Mouse (Mus musculus) kidney, adult 8-10 months (tissue): Measurements from ENCODE around the gene Tmem147.

Source experiments
- DNase-seq, 2 experiments: peaks; one replicate each; pipeline ENCODE4 v3.0.0; 2022

Tmem147 gene

DNA sequence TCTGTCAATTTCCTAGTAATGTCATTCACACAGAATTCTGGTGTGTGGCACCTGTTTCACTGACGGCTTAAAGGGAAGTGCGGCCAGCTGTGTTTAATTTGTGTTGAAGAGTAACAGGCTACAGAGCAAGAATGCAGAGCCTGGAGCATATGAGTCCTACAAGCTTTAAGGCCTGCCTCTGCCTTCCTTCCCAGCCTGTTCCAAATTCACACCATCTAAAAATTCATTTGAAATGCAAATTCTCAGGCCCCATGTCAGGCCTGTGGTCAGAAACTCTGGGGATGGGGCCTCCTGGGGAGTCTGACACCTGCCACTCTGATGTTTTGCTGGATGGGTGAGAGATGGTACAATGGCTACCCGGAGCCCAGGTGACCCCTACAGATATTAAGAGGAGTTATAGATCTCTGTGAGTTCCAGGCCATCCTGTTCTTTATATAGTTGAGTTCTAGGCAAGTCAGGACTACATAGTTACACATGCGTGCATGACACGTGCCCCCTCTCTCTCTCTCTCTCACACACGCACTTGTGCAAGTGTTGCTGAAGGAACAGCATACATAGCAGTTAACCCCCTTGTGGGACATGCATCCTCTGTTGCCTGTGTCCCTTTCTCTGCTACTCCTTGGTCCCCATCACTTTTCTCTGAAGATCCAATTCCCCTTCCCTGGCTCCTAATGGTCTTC is 5.9 kb downstream of the Tmem147 start:
- no peak for DNase-seq

DNA sequence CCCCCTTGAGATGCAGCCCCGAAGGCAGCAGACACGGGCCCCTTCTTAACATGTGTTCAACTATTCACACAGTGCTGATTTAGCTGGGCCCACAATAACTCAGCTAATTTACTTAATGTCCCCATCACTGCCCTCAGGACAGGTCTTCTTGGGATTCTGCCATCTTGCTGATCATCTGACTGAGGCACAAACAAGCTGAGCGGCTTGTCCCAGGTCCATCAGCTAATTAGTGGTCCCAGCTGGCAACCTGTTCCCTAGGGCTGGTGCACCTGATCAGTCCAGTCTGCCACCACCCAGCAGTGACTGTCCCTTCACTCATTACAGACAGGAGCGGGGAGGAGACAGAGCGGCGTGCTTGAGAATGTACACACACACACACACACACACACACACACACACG is 8.1 kb downstream of the Tmem147 start:
- no peak for DNase-seq

DNA sequence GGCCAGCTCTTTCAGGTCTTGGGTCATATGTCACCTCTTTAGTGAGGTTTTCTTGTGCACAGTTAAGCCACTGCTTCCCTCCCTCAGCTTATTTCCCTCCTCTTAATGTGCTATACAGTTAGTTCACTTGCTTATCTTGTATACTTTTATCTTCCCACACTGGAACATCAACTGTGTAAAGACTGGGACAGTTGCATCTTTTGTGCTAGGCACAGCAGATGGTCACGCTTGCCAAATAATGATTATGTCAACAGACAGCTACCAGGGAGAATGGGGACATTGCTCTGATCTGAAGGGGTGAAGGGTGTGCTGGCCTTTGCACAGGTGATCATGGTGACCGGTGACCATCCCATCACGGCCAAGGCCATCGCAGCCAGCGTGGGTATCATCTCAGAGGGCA is 9.7 kb downstream of the Tmem147 start:
- DNase-seq = no peak

DNA sequence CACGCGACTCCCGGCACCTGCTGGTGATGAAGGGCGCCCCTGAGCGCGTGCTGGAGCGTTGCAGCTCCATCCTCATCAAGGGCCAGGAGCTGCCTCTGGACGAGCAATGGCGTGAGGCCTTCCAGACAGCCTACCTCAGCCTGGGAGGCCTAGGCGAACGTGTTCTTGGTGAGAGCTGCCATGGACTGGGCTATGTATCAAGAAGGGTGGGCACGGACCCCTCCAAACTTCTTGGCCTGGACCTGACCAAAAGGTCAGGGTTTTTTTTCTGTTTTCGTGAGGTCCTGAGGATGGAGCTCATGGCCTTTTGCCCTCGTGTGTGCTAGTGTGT is 11.7 kb downstream of the Tmem147 start:
- no peak for DNase-seq

DNA sequence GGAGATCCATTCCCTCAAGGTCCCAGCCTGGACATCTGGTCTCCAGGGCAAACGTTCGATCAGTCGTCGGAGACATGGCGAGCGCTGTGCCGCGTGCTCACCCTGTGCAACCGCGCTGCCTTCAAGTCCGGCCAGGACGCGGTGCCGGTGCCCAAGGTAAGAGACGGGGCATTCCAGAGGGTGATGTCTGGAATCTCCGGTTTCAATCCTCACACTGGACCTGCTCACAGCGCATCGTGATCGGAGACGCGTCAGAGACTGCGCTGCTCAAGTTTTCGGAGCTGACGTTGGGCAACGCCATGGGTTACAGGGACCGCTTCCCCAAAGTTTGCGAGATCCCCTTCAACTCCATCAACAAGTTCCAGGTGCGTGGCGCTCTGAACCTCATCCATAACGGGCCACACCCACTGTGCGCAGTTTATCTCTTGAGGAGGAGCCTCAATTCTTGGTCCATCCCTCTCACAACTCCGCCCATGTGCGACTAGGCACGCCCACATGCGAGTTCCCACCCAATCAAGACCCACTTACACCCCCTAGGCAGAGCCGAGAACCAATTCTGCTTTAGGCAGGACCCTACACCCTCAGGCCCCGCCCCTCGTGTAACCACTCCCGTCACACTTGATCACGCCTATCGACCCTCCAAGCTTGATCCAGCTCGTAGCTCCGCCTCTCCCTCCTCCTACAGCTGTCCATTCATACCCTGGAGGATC is 12.2 kb downstream of the Tmem147 start:
- DNase-seq = peak; percentile 27 to 34

DNA sequence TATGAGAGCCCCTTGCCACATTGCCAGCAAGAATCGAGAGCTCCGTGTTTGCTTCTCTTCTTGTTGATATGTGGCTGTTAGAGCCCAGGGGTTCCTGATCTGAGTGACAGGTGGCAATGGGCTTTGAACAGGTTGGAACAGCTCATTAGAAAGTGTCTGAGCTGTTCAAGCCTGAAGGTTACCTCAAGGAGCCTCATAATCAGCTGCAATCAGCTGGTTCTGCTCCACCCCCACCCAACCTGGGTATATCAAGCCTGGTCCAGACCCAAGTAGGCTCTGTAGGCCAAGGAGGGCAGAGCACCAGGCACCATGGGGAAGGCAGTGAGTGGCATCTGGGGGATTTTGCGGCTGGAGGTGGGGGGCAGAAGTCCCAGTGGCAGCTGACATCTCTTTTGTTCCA is 17.4 kb downstream of the Tmem147 start, which contains the start of gene Atp4a:
Gene Atp4a, plus strand, starts transcription at position 268 of the 400 bp plus-strand sequence.
- peak; percentile 28 to 51 for DNase-seq

DNA sequence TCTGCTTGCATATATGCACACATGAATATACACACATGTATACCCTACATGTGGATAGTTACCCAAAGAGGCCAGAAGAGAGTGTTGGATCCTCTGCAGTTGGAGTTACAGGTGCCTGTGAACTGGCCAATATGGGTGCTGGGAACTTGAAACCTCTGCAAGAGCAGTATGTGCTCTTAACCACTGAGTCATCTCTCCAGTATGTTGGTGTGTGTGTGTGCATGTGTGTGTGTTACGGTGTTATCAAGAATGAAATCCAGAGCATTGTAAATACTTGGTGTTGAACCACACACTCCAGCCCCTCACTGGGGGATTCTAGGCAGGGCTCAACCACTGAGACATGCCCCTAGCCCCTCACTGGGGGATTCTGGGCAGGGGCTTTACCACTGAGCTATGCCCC is 21.9 kb downstream of the Tmem147 start:
- no peak for DNase-seq

DNA sequence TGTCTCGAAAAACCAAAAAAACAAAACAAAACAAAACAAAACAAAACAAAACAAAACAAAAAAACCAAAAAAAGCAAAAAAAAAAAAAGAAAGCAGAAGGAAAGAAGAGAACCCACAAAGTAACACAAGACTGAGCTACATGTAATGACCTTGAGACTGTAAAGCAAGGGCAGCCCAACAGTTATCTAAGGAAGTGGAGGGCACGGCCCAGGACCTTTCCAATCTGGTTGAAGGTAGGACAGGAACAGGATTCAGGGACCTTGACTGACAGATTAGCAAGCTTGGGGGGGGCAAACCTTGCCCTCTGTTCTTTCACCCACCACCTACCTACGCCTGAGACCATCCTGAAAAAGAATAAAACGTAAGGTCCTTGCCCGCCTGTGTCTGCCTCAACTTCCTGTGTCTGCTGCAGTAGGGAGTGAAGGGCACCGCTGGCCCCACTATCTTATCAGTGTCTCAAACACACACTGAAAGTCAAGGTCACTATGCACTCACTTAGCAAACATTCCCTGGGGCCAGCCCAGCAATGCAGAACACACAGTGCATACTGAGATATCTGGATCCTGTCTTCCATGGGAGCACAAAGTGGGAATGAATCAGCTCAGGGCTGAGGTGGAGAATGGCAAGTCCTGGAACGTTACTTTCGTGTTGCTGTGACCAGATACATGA is 23.0 kb downstream of the Tmem147 start:
- no peak for DNase-seq

DNA sequence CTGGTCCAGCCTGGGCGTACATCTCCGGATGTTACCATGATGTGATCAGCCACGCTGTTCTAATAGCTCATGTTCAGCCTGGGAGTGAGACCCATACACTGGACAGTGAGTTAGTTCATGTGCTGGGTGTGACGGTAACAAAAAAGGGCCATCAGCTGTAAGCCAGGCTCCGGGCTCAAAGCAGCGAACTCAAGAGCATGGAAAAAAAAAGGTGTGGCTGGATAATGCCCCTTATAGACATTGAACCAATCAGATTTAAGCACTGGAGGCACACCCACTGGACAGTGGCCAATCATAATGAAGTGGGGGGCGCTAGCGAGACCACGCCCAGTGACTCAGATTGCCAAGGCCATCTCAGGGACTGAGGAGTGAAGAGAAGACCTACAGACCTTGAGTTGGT is 30.8 kb downstream of the Tmem147 start, which contains the start of gene 2200002J24Rik:
Gene 2200002J24Rik, plus strand, starts transcription at position 338 of the 400 bp plus-strand sequence.
- no peak for DNase-seq

DNA sequence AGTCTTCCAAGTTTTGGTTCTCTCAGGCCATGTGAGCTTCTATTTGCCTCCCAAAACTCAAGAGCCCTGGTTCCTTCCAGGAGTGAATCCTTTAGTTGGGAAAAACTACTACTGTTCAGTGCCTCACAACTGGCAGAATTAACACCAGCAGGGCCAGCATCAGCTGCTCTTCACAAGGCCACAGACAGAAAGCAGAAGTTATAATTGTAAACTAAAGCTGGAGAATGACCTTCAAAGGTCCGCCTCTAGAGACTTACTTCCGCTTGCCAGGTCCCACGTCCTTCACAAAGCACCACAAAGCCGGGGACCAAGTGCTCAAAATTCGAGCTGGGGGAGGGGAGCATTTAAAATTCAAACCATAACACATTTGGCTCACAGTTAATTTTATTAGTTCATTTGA is 31.2 kb downstream of the Tmem147 start:
- no peak for DNase-seq

DNA sequence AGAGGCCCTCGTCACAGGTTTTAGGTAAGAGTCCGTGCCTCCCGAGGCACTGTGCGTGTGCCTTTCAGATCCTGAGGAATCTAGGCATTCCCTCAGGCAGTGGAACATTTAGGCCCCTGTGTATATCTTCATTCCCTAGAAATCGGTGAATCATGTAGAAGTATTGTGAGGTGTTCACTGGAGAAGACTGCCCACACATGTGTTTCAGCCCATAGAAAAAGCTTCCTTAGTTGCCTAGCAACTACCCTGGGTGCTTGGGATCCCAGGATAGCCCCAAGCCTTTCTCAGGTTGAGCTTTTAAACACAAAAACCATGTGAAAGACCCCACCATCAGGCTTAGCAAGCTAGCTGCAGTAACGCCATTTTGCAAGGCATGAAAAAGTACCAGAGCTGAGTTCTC is 41.0 kb downstream of the Tmem147 start:
- DNase-seq = no peak

DNA sequence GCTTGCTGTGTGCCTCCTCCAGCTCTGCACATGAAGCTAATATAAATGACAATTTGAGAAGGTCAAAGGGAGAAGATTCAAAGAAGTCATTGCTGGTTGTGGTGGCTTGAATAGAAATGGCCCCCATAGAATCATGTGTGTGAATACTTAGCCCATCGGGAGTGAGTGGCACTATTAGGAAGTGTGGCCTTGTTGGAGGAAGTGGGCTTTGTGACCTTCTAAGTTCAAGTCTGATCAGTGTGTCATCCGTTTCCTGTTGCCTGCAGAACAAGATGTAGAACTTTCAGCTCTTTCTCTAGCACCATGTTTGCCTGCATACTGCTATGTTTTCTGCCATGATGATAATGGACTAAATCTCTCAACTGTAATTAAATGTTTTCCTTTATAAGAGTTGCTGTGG is 45.9 kb downstream of the Tmem147 start:
- DNase-seq = no peak

DNA sequence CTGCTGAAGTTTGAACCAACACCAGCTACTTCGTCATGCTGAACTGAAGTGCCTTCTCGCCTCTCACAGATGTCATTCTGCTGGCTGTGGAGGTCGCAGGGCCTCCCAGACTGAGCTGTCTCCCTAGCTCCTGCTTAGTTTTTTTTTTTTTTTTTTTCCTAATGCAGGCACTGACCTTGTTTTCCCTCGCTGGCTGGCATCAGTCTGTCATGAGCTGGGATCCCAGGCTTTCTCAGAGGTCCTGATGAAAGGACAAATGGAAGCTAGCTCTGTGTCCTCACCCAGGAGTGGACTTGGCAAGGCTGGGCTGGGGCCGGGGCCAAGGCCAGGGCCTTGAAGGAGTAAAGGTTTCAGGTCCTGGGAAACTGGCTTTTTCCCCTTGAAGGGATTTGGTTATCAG is 47.4 kb downstream of the Tmem147 start:
- no peak for DNase-seq

DNA sequence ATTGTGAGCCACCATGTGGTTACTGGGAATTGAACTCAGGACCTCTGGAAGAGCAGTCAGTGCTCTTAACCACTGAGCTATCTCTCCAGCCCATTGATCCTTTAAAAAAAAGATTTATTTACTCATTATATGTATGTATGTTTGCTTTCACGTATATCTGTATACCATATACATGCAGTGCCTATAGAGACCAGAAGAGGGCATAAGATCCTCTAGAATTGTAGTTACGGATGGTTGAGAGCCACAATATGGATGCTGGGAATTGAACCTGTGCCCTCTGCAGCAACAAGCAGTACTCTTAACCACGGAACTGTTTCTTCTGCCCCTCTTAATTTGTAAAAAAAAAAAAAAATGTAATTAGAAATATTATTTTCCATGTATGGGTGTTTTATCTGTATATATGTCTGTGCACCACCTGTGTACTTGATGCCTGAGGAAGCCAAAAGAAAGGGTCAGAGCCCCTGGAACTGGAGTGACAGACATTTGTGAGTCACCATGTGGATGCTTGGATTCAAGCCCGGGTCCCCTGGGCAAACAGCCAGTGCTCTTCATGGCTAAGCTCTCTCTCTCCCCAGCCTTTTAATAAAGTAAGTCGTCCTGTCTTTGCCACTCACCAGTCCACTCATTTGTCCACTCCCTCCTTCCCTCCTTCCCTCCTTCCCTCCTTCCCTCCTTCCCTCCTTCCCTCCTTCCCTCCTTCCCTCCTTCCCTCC is 50.9 kb downstream of the Tmem147 start:
- DNase-seq = no peak
